Mouse (Mus musculus): Measurements from ENCODE around the gene Slc10a7.

GRCm38 (mm10) chr8:78508719-78509272 is 350 bp upstream of the Slc10a7 start, which contains the start of gene Rbmxl1:
- TF ChIP-seq RAD21 (IDR thresholded peaks at IDR 0.05; ENCODE audit: low read depth, low read length): no peak
- no peak for TF ChIP-seq EP300 (IDR thresholded peaks at IDR 0.05; ENCODE audit: low read depth in 1 of 2, low read length in 2 of 2)
- TF ChIP-seq UBTF (IDR thresholded peaks at IDR 0.05; ENCODE audit: borderline replicate concordance, insufficient read depth, low read depth, low read length): no peak
- no peak for TF ChIP-seq GATA1 (IDR thresholded peaks at IDR 0.05; ENCODE audit: low read depth, low read length)
- TF ChIP-seq MAZ (IDR thresholded peaks at IDR 0.05; ENCODE audit: low read depth, low read length): no peak
- no peak for TF ChIP-seq CTCF (IDR thresholded peaks at IDR 0.05 in 2 of 3, conservative IDR thresholded peaks at IDR 0.05 in 1 of 3; ENCODE audit: control insufficient read depth in 1 of 3, insufficient read depth in 1 of 3, low read depth in 2 of 3, low read length in 3 of 3, poor library complexity in 1 of 3, severe bottlenecking in 1 of 3)

All from MEL (cell line).